Mouse (Mus musculus): ENCODE data around the gene 4930469K13Rik. TPM values are rescaled to one million over a fixed set of nuclear protein-coding genes. Genes with fewer than 3 reads are reported as not detected.

Gene 4930469K13Rik
- polyA plus RNA-seq, 1 experiment: not detected

DNA sequence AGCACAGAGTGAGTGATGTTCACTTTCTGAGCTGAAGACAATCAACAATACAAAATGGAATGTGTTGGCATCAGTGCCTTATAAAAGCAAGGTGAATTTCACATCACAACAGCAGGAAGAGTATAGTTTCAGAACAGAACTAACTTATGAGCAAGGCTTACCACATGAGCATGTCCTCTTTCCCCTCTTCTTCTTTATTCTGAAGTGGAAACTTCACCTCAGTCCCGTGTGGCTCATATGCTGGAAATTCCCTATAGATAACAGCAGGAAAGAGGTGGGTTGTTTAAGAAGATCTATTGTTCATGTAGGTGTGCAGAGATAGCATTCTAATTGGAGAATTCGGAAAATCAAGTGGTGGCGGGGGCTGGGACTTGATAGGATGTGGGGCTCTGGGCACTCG is 3.5 kb upstream of the 4930469K13Rik start:
- Histone ChIP-seq H3K27ac (ENCODE audit: control insufficient read depth, insufficient read depth, low read depth, low read length, poor library complexity) (no peak overlapping the region), H3K4me3 (replicated peaks; ENCODE audit: control insufficient read depth, low read depth, low read length) (no peak overlapping the region), H3K4me1 (ENCODE audit: control insufficient read depth, insufficient read depth, low read length) (no peaks in the 10 kb centered on the region; the same call in 1 of the 2 replicates)
- TF ChIP-seq POLR2A (IDR thresholded peaks at IDR 0.05; ENCODE audit: borderline replicate concordance, control insufficient read depth, low read depth, low read length): no peak
- WGBS: 66% methylated on average over 4 of the region's 4 CpGs

- no peak overlapping the region for H3K27ac ChIP-seq (ENCODE audit: control insufficient read depth, insufficient read depth, low read depth, low read length, poor library complexity)
- H3K4me3 ChIP-seq (replicated peaks; ENCODE audit: control insufficient read depth, low read depth, low read length): no peak overlapping the region
- no peaks in the 10 kb centered on the region for H3K4me1 ChIP-seq (ENCODE audit: control insufficient read depth, insufficient read depth, low read length)
- 76% methylated on average over 3 of the region's 3 CpGs for WGBS
- TF ChIP-seq POLR2A (IDR thresholded peaks at IDR 0.05; ENCODE audit: borderline replicate concordance, control insufficient read depth, low read depth, low read length): no peak
- TF ChIP-seq CTCF (IDR thresholded peaks at IDR 0.05; ENCODE audit: control insufficient read depth, insufficient read depth, low read length): no peak
Observed at GRCm38 (mm10) chr11:34087064-34087463, 11.3 kb downstream of the 4930469K13Rik start.

DNA sequence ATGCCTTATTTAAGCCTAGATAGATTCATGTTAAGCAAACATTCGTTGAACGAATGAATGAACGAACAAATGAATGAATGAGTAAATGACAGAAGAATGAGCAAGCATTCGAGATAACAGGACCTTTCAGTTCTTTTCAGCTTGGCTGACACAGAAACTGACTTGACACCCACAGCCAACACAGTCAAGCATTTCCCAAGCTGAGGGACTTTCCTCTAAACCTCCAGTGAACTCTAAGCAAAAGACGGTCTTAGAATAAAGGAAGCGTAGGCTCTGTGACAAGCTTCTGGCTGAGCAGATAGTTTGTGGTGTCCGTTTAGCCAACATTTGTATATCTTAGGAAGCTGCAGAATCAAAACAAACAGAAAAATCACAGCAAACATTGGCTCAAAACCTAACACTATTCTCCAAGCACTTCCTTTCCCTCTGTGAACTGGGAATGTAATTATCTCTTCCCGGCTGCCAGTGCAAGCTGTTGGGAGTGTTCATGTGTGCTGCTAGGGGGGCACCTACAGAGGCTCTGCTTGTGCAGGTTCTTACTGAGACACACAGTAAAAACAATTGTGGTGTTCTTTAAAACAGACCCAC is 12.1 kb downstream of the 4930469K13Rik start:
- WGBS: 86% methylated on average over 8 of the region's 8 CpGs
- no peak overlapping the region for H3K27ac ChIP-seq (ENCODE audit: control insufficient read depth, insufficient read depth, low read depth, low read length, poor library complexity)
- TF ChIP-seq CTCF (IDR thresholded peaks at IDR 0.05; ENCODE audit: control insufficient read depth, insufficient read depth, low read length) (no peak), POLR2A (IDR thresholded peaks at IDR 0.05; ENCODE audit: borderline replicate concordance, control insufficient read depth, low read depth, low read length) (no peak)
- no peak overlapping the region for H3K4me3 ChIP-seq (replicated peaks; ENCODE audit: control insufficient read depth, low read depth, low read length)
- no peaks in the 10 kb centered on the region for H3K4me1 ChIP-seq (ENCODE audit: control insufficient read depth, insufficient read depth, low read length)

DNA sequence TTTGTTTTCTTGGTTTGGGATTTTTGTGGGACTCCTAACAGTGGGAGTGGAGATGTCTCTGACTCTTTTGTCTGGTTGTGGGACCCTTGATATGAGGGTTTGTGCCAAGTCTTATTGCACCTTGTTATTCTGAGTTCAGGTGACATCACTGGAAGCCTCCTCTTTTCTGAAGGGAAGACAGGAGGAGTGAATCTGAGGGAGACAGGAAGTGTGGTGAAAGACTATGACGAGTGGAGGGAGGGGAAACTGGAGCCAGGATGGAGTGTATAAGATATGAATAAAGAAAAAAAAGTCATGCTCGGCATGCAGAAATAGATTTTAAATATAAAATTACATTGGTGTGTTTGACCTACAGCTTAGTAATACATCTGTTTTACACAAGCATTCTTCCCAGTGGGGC is 13.7 kb downstream of the 4930469K13Rik start:
- 30% methylated on average over 2 of the region's 2 CpGs for WGBS
- TF ChIP-seq POLR2A (IDR thresholded peaks at IDR 0.05; ENCODE audit: borderline replicate concordance, control insufficient read depth, low read depth, low read length): no peak
- no peak for TF ChIP-seq CTCF (IDR thresholded peaks at IDR 0.05; ENCODE audit: control insufficient read depth, insufficient read depth, low read length)
- H3K4me1 ChIP-seq (ENCODE audit: control insufficient read depth, insufficient read depth, low read length): no peaks in the 10 kb centered on the region
- no peak overlapping the region for H3K4me3 ChIP-seq (replicated peaks; ENCODE audit: control insufficient read depth, low read depth, low read length)
- H3K27ac ChIP-seq (ENCODE audit: control insufficient read depth, insufficient read depth, low read depth, low read length, poor library complexity): no peak overlapping the region

DNA sequence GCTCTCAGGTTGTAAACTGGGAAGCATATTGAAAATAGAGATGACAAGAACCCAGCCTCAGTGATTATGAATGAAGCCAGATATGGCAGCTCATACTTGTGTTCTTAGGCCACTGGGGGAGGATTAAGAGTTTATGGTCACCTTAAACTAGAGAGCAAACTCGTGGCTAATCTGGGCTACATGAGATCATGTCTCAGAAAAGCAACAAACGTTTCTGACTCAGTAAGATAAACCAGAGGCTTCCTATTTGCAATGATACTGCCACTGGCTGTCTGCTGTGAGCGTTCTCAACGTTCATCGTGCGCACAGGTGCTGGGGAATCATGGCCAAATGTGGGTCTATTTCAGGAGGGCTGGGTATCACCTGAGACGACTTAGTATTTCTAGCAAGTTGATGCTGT is 14.6 kb downstream of the 4930469K13Rik start:
- 63% methylated on average over 7 of the region's 7 CpGs for WGBS
- H3K27ac ChIP-seq (ENCODE audit: control insufficient read depth, insufficient read depth, low read depth, low read length, poor library complexity): no peak overlapping the region
- H3K4me1 ChIP-seq (ENCODE audit: control insufficient read depth, insufficient read depth, low read length): no peaks in the 10 kb centered on the region
- TF ChIP-seq POLR2A (IDR thresholded peaks at IDR 0.05; ENCODE audit: borderline replicate concordance, control insufficient read depth, low read depth, low read length): no peak
- TF ChIP-seq CTCF (IDR thresholded peaks at IDR 0.05; ENCODE audit: control insufficient read depth, insufficient read depth, low read length): no peak
- H3K4me3 ChIP-seq (replicated peaks; ENCODE audit: control insufficient read depth, low read depth, low read length): no peak overlapping the region

DNA sequence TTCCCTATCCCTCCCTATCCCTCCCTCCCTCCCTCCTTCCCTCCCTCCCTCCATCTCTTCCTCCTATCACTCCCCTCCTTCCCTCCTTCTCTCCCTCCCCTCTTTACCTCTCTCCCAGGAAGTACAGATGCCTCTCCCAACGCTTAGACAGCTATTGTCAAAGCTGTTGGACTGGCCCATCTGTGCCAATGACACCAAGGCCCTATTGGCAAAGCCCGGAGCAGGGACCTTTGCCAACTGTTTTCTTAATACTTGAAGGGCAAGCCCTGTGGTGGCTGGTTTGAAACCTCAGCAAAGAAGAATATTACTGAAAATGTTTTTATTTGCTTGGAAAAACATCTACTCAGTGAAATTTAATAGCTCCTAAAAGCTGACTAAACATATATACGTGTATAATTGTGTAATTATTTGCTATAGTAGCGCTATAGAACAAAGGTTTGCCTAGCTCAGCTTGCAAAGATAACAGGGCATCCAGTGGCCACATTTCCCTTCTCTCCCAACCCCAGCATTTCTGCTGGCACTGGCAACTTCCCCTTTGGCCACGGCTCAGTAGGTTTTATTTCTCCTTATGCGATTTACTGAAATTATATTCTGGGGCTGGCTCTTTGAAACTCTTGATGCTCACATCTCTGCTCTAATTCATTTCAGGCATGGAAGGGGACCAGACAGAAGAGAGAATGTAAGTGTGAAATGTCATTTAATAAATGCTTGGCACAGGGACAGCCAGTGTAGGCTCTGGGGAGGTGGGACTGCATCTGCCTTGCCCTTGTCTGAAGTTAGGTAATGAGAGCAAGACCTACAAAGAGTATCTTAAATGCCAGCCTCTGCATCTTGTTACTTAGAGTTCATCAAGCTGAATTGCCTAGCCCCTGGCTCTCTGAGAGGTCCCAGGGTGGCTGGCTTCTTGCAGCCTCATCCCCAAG is 18.6 kb downstream of the 4930469K13Rik start:
- Histone ChIP-seq H3K4me3 (replicated peaks; ENCODE audit: control insufficient read depth, low read depth, low read length) (no peak overlapping the region), H3K4me1 (ENCODE audit: control insufficient read depth, insufficient read depth, low read length) (no peaks in the 10 kb centered on the region), H3K27ac (ENCODE audit: control insufficient read depth, insufficient read depth, low read depth, low read length, poor library complexity) (no peak overlapping the region)
- WGBS: 19% methylated on average over 6 of the region's 6 CpGs
- no peak for TF ChIP-seq CTCF (IDR thresholded peaks at IDR 0.05; ENCODE audit: control insufficient read depth, insufficient read depth, low read length)
- no peak for TF ChIP-seq POLR2A (IDR thresholded peaks at IDR 0.05; ENCODE audit: borderline replicate concordance, control insufficient read depth, low read depth, low read length)

GRCm38 (mm10) chr11:34078581-34078980 is 19.8 kb downstream of the 4930469K13Rik start:
- no peak overlapping the region for H3K27ac ChIP-seq (ENCODE audit: control insufficient read depth, insufficient read depth, low read depth, low read length, poor library complexity)
- 63% methylated on average over 7 of the region's 7 CpGs for WGBS
- H3K4me3 ChIP-seq (replicated peaks; ENCODE audit: control insufficient read depth, low read depth, low read length): no peak overlapping the region
- TF ChIP-seq POLR2A (IDR thresholded peaks at IDR 0.05; ENCODE audit: borderline replicate concordance, control insufficient read depth, low read depth, low read length) (no peak), CTCF (IDR thresholded peaks at IDR 0.05; ENCODE audit: control insufficient read depth, insufficient read depth, low read length) (no peak)
- H3K4me1 ChIP-seq (ENCODE audit: control insufficient read depth, insufficient read depth, low read length): no peaks in the 10 kb centered on the region; the same call in 1 of the 2 replicates

DNA sequence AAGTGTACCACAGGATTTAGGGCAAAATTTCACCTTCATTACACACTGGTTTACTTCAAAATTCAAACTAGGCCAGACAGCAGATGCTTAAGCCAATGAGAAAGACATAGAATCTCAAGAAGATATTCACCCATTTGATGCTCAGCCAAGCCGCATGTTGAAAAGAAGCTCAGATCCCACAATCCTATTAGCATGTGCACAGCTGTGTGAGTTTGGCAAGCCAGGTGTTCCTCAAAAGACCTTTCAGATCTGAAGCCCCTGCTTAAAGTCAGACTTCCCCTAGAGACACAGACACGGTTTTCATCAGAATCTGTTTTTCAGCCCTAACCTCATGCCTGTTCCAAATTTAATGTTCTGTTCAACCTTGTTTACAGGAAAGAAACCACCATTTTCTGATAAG is 20.5 kb downstream of the 4930469K13Rik start:
- Histone ChIP-seq H3K4me3 (replicated peaks; ENCODE audit: control insufficient read depth, low read depth, low read length) (no peak overlapping the region), H3K4me1 (ENCODE audit: control insufficient read depth, insufficient read depth, low read length) (peaks cover under 1% of the 10 kb centered on the region; the same call in 1 of the 2 replicates), H3K27ac (ENCODE audit: control insufficient read depth, insufficient read depth, low read depth, low read length, poor library complexity) (no peak overlapping the region)
- TF ChIP-seq CTCF (IDR thresholded peaks at IDR 0.05; ENCODE audit: control insufficient read depth, insufficient read depth, low read length) (no peak), POLR2A (IDR thresholded peaks at IDR 0.05; ENCODE audit: borderline replicate concordance, control insufficient read depth, low read depth, low read length) (no peak)
- 59% methylated on average over 2 of the region's 2 CpGs for WGBS
